Mouse (Mus musculus) liver, embryonic 16.5 days (tissue): ENCODE data around the gene Ifi208. TPM values are rescaled to one million over a fixed set of nuclear protein-coding genes. Genes with fewer than 3 reads are reported as not detected.
"Not testable (repeated sequence)": the region's sequence is repeated elsewhere in the genome, so short reads cannot be mapped to it uniquely, and the experiment has no call there.

Experiments used
- ATAC-seq: fragments of 200-750 bp; cut with Nextera tagmentation; 2 replicates; pipeline ENCODE4 v1.8.0; 2017; ENCODE audit warnings: low read depth, mild to moderate bottlenecking, moderate number of reproducible peaks, moderate library complexity
- H3K27ac ChIP-seq: fragments of 300-500 bp; sonication (generic); 2 replicates; pipeline ENCODE4 v1.5.1; 2014; ENCODE audit warnings: mild to moderate bottlenecking, low read length
- H3K27me3 ChIP-seq: fragments of 300-500 bp; sonication (generic); 2 replicates; pipeline ENCODE4 v1.6.1; 2014; ENCODE audit warnings: low read depth, low read length, mixed read lengths; ENCODE audit not compliant: control insufficient read depth, insufficient read depth
- H3K36me3 ChIP-seq: fragments of 300-500 bp; sonication (generic); 2 replicates; pipeline ENCODE4 v1.6.1; 2014; ENCODE audit warnings: mild to moderate bottlenecking; ENCODE audit not compliant: control insufficient read depth, insufficient read depth
- H3K4me1 ChIP-seq: fragments of 300-500 bp; sonication (generic); 2 replicates; pipeline ENCODE4 v1.6.1; 2014; ENCODE audit warnings: low read depth, low read length, mixed read lengths; ENCODE audit not compliant: control insufficient read depth
- H3K4me2 ChIP-seq: fragments of 300-500 bp; sonication (generic); 2 replicates; pipeline ENCODE4 v1.6.1; 2014; ENCODE audit warnings: low read depth, low read length, mixed read lengths
- H3K4me3 ChIP-seq: fragments of 300-500 bp; sonication (generic); 2 replicates; pipeline ENCODE4 v1.5.1; 2014; ENCODE audit warnings: low read depth, mild to moderate bottlenecking, low read length
- H3K9ac ChIP-seq: fragments of 300-500 bp; sonication (generic); 2 replicates; pipeline ENCODE4 v1.6.1; 2014; ENCODE audit warnings: low read depth, low read length
- H3K9me3 ChIP-seq: fragments of 300-500 bp; sonication (generic); replicated peaks from 2 replicates; pipeline ENCODE4 v1.6.1; 2016; ENCODE audit warnings: low read length; ENCODE audit not compliant: control insufficient read depth
- WGBS: fragments of 180-500 bp; shearing (Covaris S2); extraction: QIAGEN DNeasy Blood & Tissue Kit; methylation state at CpG from one replicate; pipeline ENCODE4 v1.1.7; 2014; ENCODE audit not compliant: insufficient replicate concordance; 5-methylcytosine and 5-hydroxymethylcytosine counted together
- microRNA-seq: library from miRNA; unstranded; fragments of <30 nt; microRNA quantifications from one replicate; pipeline ENCODE4, GENCODE M21; 2016
- polyA plus RNA-seq: library from polyadenylated mRNA; unstranded; fragments of >200 nt; fragmentation: Nextera tagmentation; extraction: Ambion mirVana; gene quantifications from 2 replicates; pipeline ENCODE4 v1.2.1, GENCODE M21; 2015

Gene Ifi208
- polyA plus RNA-seq, 1 experiment from 2014 or later: not detected

DNA sequence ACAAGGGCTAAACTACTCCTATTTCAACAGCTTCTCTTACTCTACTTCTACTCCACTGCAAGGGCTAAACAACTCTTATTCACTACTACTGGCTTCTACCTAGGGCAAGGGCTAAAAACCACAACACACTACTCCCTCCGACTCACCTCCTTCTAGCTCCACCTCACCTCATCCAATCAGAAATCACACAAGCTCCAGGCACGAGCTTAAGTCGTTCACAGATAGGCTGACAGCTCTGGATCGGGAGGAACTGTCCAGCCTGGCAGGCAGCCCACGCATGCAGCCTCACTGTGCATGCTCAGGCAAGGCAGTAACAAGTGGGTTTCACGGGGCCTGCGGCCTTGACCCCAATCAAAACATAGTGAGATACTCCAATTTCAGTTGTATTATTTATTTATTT lies 59.7 kb downstream of the Ifi208 start:
- WGBS: 29% methylated on average over 7 of the region's 7 CpGs
- Histone ChIP-seq H3K27ac (no peak overlapping the region), H3K9ac (no peak overlapping the region), H3K4me2 (no peak overlapping the region), H3K27me3 (no peaks in the 10 kb centered on the region), H3K9me3 (no peaks in the 10 kb centered on the region), H3K4me1 (no peaks in the 10 kb centered on the region), H3K4me3 (no peak overlapping the region), H3K36me3 (no peaks in the 10 kb centered on the region)
- no peak for ATAC-seq

GRCm38 (mm10) chr1:173735015-173735414 lies 61.5 kb downstream of the Ifi208 start:
- not testable (repeated sequence) for H3K27ac ChIP-seq, H3K9ac ChIP-seq, H3K4me1 ChIP-seq, H3K36me3 ChIP-seq, H3K4me2 ChIP-seq, H3K9me3 ChIP-seq, H3K27me3 ChIP-seq, ATAC-seq, H3K4me3 ChIP-seq
- WGBS: 58% methylated on average over 4 of the region's 4 CpGs

GRCm38 (mm10) chr1:173736986-173737385 lies 63.5 kb downstream of the Ifi208 start:
- H3K9me3 ChIP-seq: no peaks in the 10 kb centered on the region
- H3K9ac ChIP-seq: no peak overlapping the region
- no peaks in the 10 kb centered on the region for H3K27me3 ChIP-seq
- H3K27ac ChIP-seq: no peak overlapping the region
- H3K4me1 ChIP-seq: no peaks in the 10 kb centered on the region
- no peak for ATAC-seq
- H3K4me2 ChIP-seq: no peak overlapping the region
- H3K36me3 ChIP-seq: no peaks in the 10 kb centered on the region
- no peak overlapping the region for H3K4me3 ChIP-seq
- WGBS: 30% methylated on average over 2 of the region's 2 CpGs

GRCm38 (mm10) chr1:173740537-173740936 lies 67.1 kb downstream of the Ifi208 start:
- Histone ChIP-seq H3K4me1 (no peaks in the 10 kb centered on the region), H3K27ac (no peak overlapping the region), H3K9me3 (no peaks in the 10 kb centered on the region), H3K36me3 (no peaks in the 10 kb centered on the region), H3K4me3 (no peak overlapping the region), H3K27me3 (no peaks in the 10 kb centered on the region), H3K4me2 (no peak overlapping the region), H3K9ac (no peak overlapping the region)
- no peak for ATAC-seq

GRCm38 (mm10) chr1:173741656-173742055 lies 68.2 kb downstream of the Ifi208 start, which contains the start of gene Ifi207:
Ifi207 (minus strand) TSS chr1:173741747.
- ATAC-seq: 0 out of 2 replicates have a peak, but pooled peaks have one; percentile 39
- Histone ChIP-seq H3K27me3 (no peaks in the 10 kb centered on the region), H3K9me3 (no peaks in the 10 kb centered on the region), H3K4me1 (no peaks in the 10 kb centered on the region), H3K4me3 (no peak within 1 kb of the TSS), H3K9ac (no peak within 1 kb of the TSS), H3K27ac (no peak within 1 kb of the TSS), H3K4me2 (no peak within 1 kb of the TSS), H3K36me3 (no peaks in the 10 kb centered on the region)
- WGBS: 35% methylated on average over 4 of the region's 4 CpGs

DNA sequence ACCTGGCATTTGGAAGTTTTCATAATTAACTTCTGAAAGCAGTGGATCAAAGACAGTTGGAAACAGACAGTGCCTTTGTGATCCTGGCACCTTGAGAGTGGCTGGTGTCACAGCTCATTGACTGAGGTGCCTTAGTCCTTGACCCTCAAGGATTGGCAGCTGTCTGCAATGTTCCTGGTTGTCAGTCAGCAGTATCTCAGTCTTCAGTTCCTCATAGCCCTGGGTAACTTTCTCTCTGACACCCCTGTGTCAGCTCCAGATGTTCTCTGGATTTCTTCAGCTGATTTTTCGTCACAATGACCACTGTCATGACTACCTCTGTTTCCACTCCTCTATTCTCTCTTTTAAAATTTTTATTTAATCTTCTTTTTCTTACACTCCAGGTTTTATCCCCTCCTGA lies 68.8 kb downstream of the Ifi208 start:
- Histone ChIP-seq H3K27me3 (no peaks in the 10 kb centered on the region), H3K4me2 (no peak overlapping the region), H3K4me1 (no peaks in the 10 kb centered on the region), H3K36me3 (no peaks in the 10 kb centered on the region), H3K9ac (no peak overlapping the region), H3K4me3 (no peak overlapping the region), H3K9me3 (no peaks in the 10 kb centered on the region), H3K27ac (no peak overlapping the region)
- peak; percentile 11; the same call in 1 of the 2 replicates for ATAC-seq
- 43% methylated on average over 1 of the region's 1 CpGs for WGBS

Small RNA genes within 50 kb of the gene (microRNA-seq; reads per million reads assigned to microRNA genes)
- gene Gm44339: not detected

Other genes with a start within 250 kb of the Ifi208 start
- 0.07 and 0.26 TPM in 2 replicates for gene Ifi206, start 182.6 kb upstream of the Ifi208 start, polyA plus RNA-seq
- 0.01 and 0.07 TPM in 2 replicates for gene Ifi214, start 137.7 kb upstream of the Ifi208 start, polyA plus RNA-seq
- gene Ifi213, start 74.4 kb upstream of the Ifi208 start, polyA plus RNA-seq: 0.16 and 0.24 TPM in 2 replicates
- 0.78 and 1.1 TPM in 2 replicates for gene Ifi209, start 42.8 kb upstream of the Ifi208 start, polyA plus RNA-seq
- gene Ifi207, start 68.1 kb downstream of the Ifi208 start, polyA plus RNA-seq: 1.5 and 1.9 TPM in 2 replicates
- 3.9 and 4.6 TPM in 2 replicates for gene Ifi204, start 93.3 kb downstream of the Ifi208 start, polyA plus RNA-seq
- gene Ifi211, start 239.4 kb downstream of the Ifi208 start, polyA plus RNA-seq: 1.4 and 2.6 TPM in 2 replicates